Mouse (Mus musculus): ENCODE results near the gene Uspl1. TPM values are rescaled to one million over a fixed set of nuclear protein-coding genes. Genes with fewer than 3 reads are reported as not detected.
A peak's percentile ranks its signal among the peaks of the same experiment; 100 is the strongest.

Uspl1 gene
- total RNA-seq, 2 experiments from 2014 or later: 39.8 to 42.1 TPM

- DNase-seq (ENCODE audit: low spot score in 2 of 2): no peak
- intact Hi-C loops (cut with DNase I): no loop called here
These were observed 19.3 kb upstream of the Uspl1 start for GRCm38 (mm10) chr5:149164881-149165280.

- intact Hi-C loops (cut with DNase I): no loop called here
These were observed 18.1 kb upstream of the Uspl1 start for GRCm38 (mm10) chr5:149166011-149166410.

DNA sequence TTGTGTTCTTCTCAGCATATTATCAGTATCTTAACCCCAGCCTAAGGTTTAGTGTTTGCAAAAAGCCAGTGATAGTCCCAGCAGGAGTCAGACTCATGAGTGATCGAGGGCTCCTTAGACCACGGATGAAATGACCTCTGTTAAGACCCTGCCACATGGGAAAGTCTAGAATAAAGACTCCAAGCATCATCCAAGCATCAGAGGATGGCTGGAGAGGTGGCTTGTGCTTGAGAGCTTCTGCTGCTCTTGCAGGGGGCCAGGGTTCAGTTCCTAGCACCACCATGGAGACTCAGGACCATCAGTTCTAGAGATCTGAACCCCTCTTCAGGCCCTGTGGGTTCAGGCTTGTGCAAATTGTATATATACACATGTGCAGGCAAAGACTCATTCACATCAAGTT lies 16.1 kb upstream of the Uspl1 start:
- no peak for DNase-seq (ENCODE audit: low spot score in 2 of 2)
- intact Hi-C loops (cut with DNase I): no loop called here

More at GRCm38 (mm10) chr5:149166011-149166410, 18.1 kb upstream of the Uspl1 start:
- DNase-seq (ENCODE audit: low spot score in 2 of 2): no peak

GRCm38 (mm10) chr5:149168816-149169215 lies 15.3 kb upstream of the Uspl1 start:
- peak; percentile 17 to 89 for DNase-seq (ENCODE audit: low spot score in 2 of 2)
- intact Hi-C loops (cut with DNase I): no loop called here

GRCm38 (mm10) chr5:149170841-149171588 lies 13.1 kb upstream of the Uspl1 start:
- no peak for DNase-seq (ENCODE audit: low spot score in 2 of 2)
- intact Hi-C loops (cut with DNase I): loop anchor here (5.0 kb wide), 1 partner anchor 74 kb away; no protein-coding TSS in a partner anchor

- no peak for DNase-seq (ENCODE audit: low spot score in 2 of 2)
- intact Hi-C loops (cut with DNase I): loop anchor here (5.0 kb wide), 1 partner anchor 75 kb away; no protein-coding TSS in a partner anchor
These were observed 11.9 kb upstream of the Uspl1 start for GRCm38 (mm10) chr5:149172246-149172645.

DNA sequence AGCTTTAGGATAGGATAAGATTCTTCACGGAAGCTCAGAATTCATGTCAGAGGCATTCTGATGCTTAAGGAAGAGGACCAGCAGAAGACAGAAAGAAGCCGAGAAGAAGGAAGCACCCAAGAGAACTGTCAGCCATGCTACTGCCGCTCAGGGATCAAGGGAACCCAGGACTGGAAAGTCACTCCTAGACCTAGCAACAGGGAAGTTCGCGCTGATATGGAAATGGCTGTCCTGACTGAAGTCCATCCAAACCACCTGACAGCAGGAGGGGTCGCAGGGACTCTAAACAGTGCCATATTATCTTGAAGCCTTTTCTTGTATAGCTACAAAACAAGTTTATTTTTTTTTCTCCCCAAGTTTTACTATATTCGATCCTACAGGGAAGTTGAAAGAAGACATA lies 9.6 kb upstream of the Uspl1 start:
- intact Hi-C loops (cut with DNase I): loop anchor here (5.0 kb wide), 1 partner anchor 77 kb away; no protein-coding TSS in a partner anchor
- no peak for DNase-seq (ENCODE audit: low spot score in 2 of 2)

GRCm38 (mm10) chr5:149175736-149176135 lies 8.4 kb upstream of the Uspl1 start:
- no peak for DNase-seq (ENCODE audit: low spot score in 2 of 2)
- intact Hi-C loops (cut with DNase I): no loop called here

GRCm38 (mm10) chr5:149178095-149178494 lies 6.1 kb upstream of the Uspl1 start:
- no peak for DNase-seq (ENCODE audit: low spot score in 2 of 2)
- intact Hi-C loops (cut with DNase I): no loop called here

- no peak for DNase-seq (ENCODE audit: low spot score in 2 of 2)
- intact Hi-C loops (cut with DNase I): loop anchor here (10.0 kb wide), 1 partner anchor 345 kb away; the partner anchor contains the start of gene Wdr95
These were observed 4.3 kb upstream of the Uspl1 start for GRCm38 (mm10) chr5:149179826-149180225.

DNA sequence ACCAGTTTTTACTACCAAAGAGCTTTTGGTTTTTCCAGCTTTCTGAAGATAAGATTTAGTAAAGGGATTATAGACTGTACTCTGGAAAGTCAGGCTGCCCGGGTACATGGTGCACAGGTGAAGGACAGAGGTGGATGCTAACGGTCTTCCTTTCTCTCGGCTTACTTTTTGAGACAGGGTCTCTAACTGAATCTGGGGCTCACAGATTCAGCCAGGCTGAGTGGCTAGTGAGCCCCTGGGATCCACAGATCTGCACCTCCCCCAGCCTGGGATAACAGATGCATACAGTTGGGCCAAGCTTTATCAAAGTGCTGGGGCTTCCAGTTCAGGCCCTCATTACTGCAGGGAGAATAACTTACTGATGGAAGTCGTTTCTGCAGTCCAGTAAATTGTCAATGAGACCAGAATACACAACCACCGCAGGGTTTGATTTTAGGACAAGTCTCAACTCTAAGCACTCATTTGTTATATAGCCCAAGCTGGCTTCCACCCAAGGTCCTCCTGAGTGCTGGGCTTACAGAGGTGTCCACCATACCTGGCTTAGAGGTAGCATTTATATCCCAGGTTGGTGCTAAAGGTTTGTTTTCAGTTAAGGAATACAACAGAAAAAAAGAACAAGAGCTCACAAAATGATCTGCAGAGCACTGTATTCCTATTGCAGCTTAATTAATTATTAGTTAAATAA lies 1.8 kb upstream of the Uspl1 start:
- no peak for DNase-seq (ENCODE audit: low spot score in 2 of 2)
- intact Hi-C loops (cut with DNase I): loop anchor here (10.0 kb wide), 1 partner anchor 342 kb away; the partner anchor contains the start of gene Wdr95

DNA sequence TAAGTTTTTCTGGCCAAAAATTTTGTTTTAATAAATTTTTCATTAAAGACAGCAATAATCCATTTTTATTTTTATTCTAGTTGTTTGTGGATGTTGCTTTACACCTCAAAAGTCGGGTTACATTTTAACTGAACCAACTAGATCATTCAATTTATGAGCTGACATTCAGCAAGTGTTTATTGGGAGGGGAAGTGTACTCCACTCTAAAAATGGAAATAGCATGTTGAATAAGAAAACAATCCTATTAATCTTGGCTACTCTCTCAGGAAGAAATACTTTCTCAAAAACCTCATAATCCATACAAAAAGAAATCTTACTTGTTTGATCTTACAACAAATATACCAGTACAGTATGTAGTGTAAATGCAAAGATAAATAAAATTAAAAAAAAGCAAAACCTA lies 1.0 kb upstream of the Uspl1 start:
- DNase-seq (ENCODE audit: low spot score in 2 of 2): no peak
- intact Hi-C loops (cut with DNase I): loop anchor here (10.0 kb wide), 1 partner anchor 342 kb away; the partner anchor contains the start of gene Wdr95

- no peak for DNase-seq (ENCODE audit: low spot score in 2 of 2)
These were observed 438 bp upstream of the Uspl1 start for GRCm38 (mm10) chr5:149183721-149184103.

DNA sequence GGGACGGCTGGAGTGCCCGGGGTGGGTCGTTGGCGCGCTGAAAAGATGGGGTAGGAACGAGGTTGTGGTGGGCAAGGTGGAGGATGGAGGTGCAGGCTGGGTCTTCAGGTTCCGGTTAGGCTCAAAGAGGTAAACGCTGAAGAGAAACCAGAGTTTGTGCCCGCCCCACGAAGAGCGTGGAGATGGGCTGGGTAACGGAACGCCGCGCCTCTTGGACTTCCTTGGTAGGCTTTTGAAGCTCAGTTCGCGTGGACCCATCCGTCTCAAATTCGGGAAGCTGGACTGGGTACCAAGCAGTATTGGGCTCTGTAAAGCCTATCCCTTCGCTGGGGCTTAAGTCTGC lies 665 bp downstream of the Uspl1 start:
- peak in 1 of 2 experiments; percentile 53 for DNase-seq (ENCODE audit: low spot score in 2 of 2)
- intact Hi-C loops (cut with DNase I): loop anchor here (1.0 to 10.0 kb wide), 6 partner anchors 44 to 340 kb away; partner anchors contain the start of gene Wdr95

More at GRCm38 (mm10) chr5:149183721-149184103, 438 bp upstream of the Uspl1 start:
- intact Hi-C loops (cut with DNase I): loop anchor here (1.0 to 10.0 kb wide), 6 partner anchors 46 to 341 kb away; partner anchors contain the start of gene Wdr95

DNA sequence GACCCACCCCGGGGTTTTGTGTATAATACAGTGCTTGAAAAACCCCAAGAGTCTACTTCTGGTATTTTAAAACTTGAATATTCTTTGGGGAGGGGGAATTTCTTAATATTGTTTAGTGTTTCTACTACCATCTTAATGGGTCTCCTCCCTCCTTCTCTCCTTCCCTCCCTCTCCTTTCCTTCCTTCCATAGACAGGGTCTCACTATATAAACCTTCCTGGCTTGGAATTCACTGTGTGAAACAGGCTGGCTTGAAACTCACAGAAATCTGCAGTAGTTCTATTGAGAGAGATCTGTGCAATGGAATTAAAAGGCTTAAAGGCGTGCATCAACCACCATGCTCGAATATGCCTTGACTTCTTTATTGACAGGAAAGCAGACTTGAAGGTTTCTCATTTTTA lies 1.7 kb downstream of the Uspl1 start:
- DNase-seq (ENCODE audit: low spot score in 2 of 2): no peak
- intact Hi-C loops (cut with DNase I): loop anchor here (10.0 kb wide), 1 partner anchor 339 kb away; the partner anchor contains the start of gene Wdr95

DNA sequence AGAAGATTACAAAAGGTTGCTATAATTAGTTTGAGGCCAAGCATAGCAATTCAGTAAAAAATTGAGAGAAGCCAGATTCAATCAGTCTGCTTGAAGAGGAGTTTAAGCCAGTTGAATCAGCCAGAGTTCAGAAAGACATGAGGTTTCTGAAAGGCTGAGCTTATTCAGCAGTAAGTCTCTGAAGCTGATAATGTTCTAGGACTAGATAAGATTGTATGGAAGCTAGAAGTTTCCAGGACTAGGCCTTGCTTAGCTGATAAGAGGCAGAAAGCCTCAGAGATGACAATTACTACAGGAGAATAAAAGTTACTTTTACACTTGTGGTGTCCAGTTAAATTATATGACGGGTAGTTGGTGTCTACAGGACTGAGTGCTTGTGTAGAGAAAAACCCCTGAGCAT lies 6.0 kb downstream of the Uspl1 start:
- no peak for DNase-seq (ENCODE audit: low spot score in 2 of 2)
- intact Hi-C loops (cut with DNase I): no loop called here

DNA sequence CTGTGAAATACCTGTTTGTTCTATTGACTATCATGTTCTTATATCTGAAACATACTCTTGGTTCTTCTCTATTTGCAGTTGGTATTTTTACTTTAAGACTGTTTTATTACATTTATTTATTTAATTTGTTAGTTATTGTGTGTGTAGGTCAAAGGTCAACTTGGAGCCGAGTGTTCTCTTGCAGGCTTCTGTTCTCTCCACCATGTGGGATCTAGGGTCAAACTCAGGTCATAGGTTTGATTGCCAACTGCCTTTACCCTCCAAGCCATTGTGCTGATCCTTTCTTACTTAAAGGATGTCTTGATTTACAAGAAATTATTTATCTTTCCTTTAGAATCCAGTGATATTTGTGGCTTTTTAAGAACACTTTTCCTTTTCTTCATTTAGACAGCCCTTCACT lies 12.5 kb downstream of the Uspl1 start:
- no peak for DNase-seq (ENCODE audit: low spot score in 2 of 2)
- intact Hi-C loops (cut with DNase I): no loop called here

DNA sequence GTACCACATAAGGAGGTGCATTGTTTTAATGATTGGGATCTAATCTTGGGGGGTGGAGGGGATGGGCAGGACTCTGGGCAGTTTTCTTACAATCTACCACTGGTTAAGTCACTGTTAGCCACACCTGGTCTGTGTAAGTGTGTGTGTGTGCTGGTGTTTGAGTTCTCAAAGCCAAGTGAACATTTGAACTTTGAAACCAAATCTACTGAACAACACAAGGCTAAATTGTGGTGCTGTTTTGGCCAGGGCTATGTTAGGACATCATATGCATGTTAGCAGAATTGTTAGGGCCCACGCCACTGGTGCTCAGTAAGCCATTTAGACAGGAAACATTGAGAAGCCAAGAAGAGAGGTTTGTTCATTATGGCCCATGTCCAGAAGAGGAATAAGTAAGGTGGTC lies 14.6 kb downstream of the Uspl1 start:
- intact Hi-C loops (cut with DNase I): no loop called here
- no peak for DNase-seq (ENCODE audit: low spot score in 2 of 2)

DNA sequence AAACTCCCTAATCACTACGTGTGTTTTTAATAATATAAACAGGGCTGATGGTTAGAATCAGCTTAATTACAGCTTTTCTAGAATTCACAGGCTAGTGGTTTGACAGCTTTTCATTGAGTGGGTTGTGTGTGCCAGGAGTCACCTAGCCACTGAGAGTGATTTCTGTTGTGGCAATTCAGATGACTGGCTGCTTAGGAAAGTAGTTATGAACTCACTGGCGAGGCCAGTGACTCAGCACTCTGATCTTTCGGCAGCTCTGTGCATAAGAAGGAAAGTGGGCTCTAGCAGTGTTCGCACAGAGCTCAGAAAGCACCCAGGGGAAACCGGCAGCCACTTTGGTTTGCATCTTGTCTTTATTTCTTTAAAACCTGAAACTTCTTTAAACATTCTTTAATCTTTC lies 18.8 kb downstream of the Uspl1 start:
- intact Hi-C loops (cut with DNase I): no loop called here
- peak in 1 of 2 experiments; percentile 27 for DNase-seq (ENCODE audit: low spot score in 2 of 2)

DNA sequence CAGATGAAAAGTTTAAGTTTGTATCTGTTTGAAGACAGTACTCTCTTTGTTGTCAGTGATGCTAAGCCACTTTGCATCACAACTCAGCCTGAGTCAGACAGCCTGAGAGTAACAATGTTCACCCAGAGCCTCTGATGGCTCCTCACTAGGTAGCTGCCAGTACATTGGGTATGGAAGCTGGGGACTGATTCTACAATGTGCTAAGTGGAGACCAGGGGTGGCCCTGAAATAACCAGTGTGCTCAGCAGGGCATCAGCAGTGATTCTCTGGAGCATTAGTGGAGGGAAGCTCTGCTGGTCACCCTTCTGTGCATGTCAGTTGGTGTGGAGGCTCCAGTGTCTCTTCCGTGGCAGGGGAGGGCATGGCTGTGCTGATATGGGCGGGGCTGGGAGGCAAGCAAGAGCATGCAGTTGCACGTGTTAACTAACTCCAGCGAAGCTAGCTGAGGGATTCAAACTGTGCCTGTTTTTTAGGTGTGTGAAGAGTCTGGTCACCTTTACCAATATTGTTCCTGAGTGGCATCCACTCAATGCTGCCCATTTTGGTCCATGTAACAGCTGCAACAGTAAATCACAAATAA lies 19.7 kb downstream of the Uspl1 start:
- no peak for DNase-seq (ENCODE audit: low spot score in 2 of 2)
- intact Hi-C loops (cut with DNase I): no loop called here

All from left cerebral cortex, postnatal 25 days (tissue).